Comparison of ENCODE assay signal across 1 mouse cellular context in the genomic region with DNA sequence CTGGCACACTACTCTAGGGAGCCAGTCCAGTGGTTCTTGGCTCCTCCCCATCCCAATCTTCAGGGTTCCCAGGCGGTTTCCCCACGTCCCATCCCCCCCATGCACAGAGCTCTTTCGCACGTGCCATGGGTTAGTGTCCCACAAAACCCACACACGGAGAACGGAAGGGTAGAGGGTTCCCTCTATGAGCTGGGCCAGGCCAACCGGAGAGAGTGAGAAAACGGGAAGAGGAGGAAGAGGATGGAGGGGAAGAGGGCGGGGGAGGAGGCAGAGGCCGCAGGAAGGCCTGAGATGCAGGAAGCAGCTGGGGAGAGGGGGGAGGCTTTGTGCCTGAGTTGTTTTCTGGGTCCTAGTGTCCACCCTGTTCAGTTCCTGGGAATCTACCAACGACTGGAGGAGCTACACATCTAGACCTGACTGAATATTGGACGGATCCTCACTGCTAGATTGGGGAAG.
TF ChIP-seq lines count a peak whose summit lies in the region.

No protein-coding gene starts in this region.

TF ChIP-seq in myocyte, 11 proteins besides CTCF, POLR2A, EP300 and RAD21:
- TF ChIP-seq TCF3 (IDR thresholded peaks at IDR 0.05; ENCODE audit: insufficient read length, low read depth) (no peak), CEBPB (IDR thresholded peaks at IDR 0.05; ENCODE audit: insufficient read depth, poor library complexity, severe bottlenecking) (no peak), TCF12 (IDR thresholded peaks at IDR 0.05; ENCODE audit: insufficient read depth, poor library complexity, severe bottlenecking) (peak; percentile 29), MAX (IDR thresholded peaks at IDR 0.05; ENCODE audit: low read depth) (no peak), E2F4 (IDR thresholded peaks at IDR 0.05; ENCODE audit: insufficient read depth) (no peak), SRF (IDR thresholded peaks at IDR 0.05; ENCODE audit: control insufficient read depth, insufficient read length, low read depth) (no peak), REST (IDR thresholded peaks at IDR 0.05; ENCODE audit: insufficient read depth, insufficient read length) (no peak), POLR2AphosphoS2 (IDR thresholded peaks at IDR 0.05; ENCODE audit: insufficient read length, low read depth) (peak; percentile 75), MYOD1 (IDR thresholded peaks at IDR 0.05; ENCODE audit: control insufficient read depth in 1 of 3, insufficient read length in 2 of 3, low read depth in 2 of 3) (peak; percentile 77 to 87 (median 79)), MYOG (IDR thresholded peaks at IDR 0.05; ENCODE audit: control insufficient read depth in 1 of 3, insufficient read depth in 1 of 3, insufficient read length in 2 of 3, low read depth in 2 of 3) (peak; percentile 49 to 88 (median 74)), USF1 (IDR thresholded peaks at IDR 0.05; ENCODE audit: low read depth) (no peak)
TF ChIP-seq in myocyte: peak in this region for 4.
